19 mouse cellular contexts compared by ENCODE assay signal in genomic region chr15:28395481-28395880, GRCm38 (mm10).
DNase-seq lines count a peak whose midpoint lies in the region; ATAC-seq and TF ChIP-seq lines count a peak whose summit lies in the region.
"Had no signal": no experiment of that assay in that cellular context is flagged by ENCODE, and none has a peak within 500 bp of the region (broad histone marks: within the 10 kb centered on the region; RNA-seq: fewer than 3 reads in every experiment).

No protein-coding gene starts in this region.

- no peaks in the 10 kb centered on the region for H3K27me3 ChIP-seq in forebrain, postnatal 0 days (ENCODE audit: insufficient read depth, low read length)
- H3K27me3 ChIP-seq: embryonic facial prominence, embryonic 13.5 days; embryonic facial prominence, embryonic 15.5 days; forebrain, embryonic 12.5 days had no signal

- WGBS in forebrain, postnatal 0 days = 77% methylated on average over 4 of the region's 4 CpGs

- no peak for TF ChIP-seq CTCF in forebrain, postnatal 0 days (IDR thresholded peaks at IDR 0.05; ENCODE audit: low read depth)

- no peak overlapping the region for H3K4me3 ChIP-seq in forebrain, postnatal 0 days (ENCODE audit: low read depth, low read length)
- H3K4me3 ChIP-seq: embryonic facial prominence, embryonic 13.5 days; embryonic facial prominence, embryonic 15.5 days; erythroblast, embryonic 14.5 days; forebrain, embryonic 10.5 days; forebrain, embryonic 12.5 days had no signal

- peak; percentile 21 for DNase-seq in adrenal gland, adult 8-10 months
- DNase-seq in adrenal gland, postnatal 36 days = no peak
- peak; percentile 1 for DNase-seq in cerebellum, adult 9-10 months
- no peak for DNase-seq in cerebellum, postnatal 14 days
- DNase-seq in retina, postnatal 1 day = peak; percentile 15
- no peak for DNase-seq in forebrain, postnatal 0 days
- DNase-seq: cerebellum, adult 11 months; cerebellum, adult 18-20 months; cerebellum, adult 8-10 months; cerebellum, postnatal 10 days; cerebellum, postnatal 36 days; embryo, embryonic 11 days had no signal

- no peak overlapping the region for H3K27ac ChIP-seq in forebrain, postnatal 0 days (ENCODE audit: low read depth, low read length)
- H3K27ac ChIP-seq: embryonic facial prominence, embryonic 13.5 days; embryonic facial prominence, embryonic 15.5 days; forebrain, embryonic 10.5 days; forebrain, embryonic 12.5 days had no signal

- ATAC-seq in forebrain, postnatal 0 days = no peak
- ATAC-seq: forebrain, embryonic 14.5 days; forebrain, embryonic 16.5 days had no signal

- H3K9ac ChIP-seq in forebrain, postnatal 0 days = no peak overlapping the region
- H3K9ac ChIP-seq: embryonic facial prominence, embryonic 13.5 days; embryonic facial prominence, embryonic 15.5 days; forebrain, embryonic 12.5 days had no signal

- no peak overlapping the region for H3K4me2 ChIP-seq in forebrain, postnatal 0 days (ENCODE audit: low read depth)
- H3K4me2 ChIP-seq: embryonic facial prominence, embryonic 13.5 days; embryonic facial prominence, embryonic 15.5 days; forebrain, embryonic 12.5 days had no signal

- 0 out of 2 replicates have a peak, but pooled peaks cover 3% of the 10 kb centered on the region for H3K4me1 ChIP-seq in forebrain, postnatal 0 days (ENCODE audit: insufficient read depth)
- H3K4me1 ChIP-seq: embryonic facial prominence, embryonic 13.5 days; embryonic facial prominence, embryonic 15.5 days had no signal

- H3K9me3 ChIP-seq in forebrain, postnatal 0 days (ENCODE audit: low read length) = no peaks in the 10 kb centered on the region
- H3K9me3 ChIP-seq: embryonic facial prominence, embryonic 13.5 days; embryonic facial prominence, embryonic 15.5 days; forebrain, embryonic 10.5 days; forebrain, embryonic 12.5 days had no signal

- H3K36me3 ChIP-seq in forebrain, postnatal 0 days (ENCODE audit: insufficient read depth) = no peaks in the 10 kb centered on the region
- H3K36me3 ChIP-seq: embryonic facial prominence, embryonic 13.5 days; embryonic facial prominence, embryonic 15.5 days; forebrain, embryonic 10.5 days; forebrain, embryonic 12.5 days had no signal

Comparison
In these comparisons a context has a peak if more than half of its experiments do, and no peak if none do; other contexts are left out.
1. DNase-seq: peak in adrenal gland, adult 8-10 months (single experiment), cerebellum, adult 9-10 months (single experiment) and retina, postnatal 1 day (single experiment); none in adrenal gland, postnatal 36 days (0 of 2), cerebellum, postnatal 14 days (0 of 2) and forebrain, postnatal 0 days (single experiment).